Mouse (Mus musculus) brain, embryonic 18.5 days (tissue): ENCODE results near the gene Dcaf1.

ENCODE experiments used
- DNase-seq: peaks from one replicate; pipeline ENCODE4 v3.0.0-alpha.2; 2012; ENCODE audit warnings: low read depth, low spot score

Gene Dcaf1

DNA sequence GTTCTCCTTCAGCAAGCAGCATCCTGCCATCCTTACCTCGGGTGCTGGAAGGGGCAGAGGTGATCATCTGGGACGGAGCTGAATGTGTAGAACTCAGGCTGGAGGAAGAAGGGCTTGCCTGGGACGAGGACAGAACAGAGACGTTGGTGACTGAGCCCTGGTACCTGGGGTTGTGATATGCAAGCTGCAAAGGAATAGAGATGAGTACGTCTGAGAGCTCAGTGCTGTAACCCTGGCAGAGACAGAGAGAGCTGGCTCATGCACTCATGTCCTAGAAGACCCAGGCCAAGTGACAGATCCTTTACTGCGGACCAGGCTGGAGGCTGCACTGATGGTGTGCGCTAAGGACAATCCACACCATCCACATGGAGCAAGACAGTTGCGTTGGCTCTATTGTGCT is 84.9 kb downstream of the Dcaf1 start:
- DNase-seq = no peak

DNA sequence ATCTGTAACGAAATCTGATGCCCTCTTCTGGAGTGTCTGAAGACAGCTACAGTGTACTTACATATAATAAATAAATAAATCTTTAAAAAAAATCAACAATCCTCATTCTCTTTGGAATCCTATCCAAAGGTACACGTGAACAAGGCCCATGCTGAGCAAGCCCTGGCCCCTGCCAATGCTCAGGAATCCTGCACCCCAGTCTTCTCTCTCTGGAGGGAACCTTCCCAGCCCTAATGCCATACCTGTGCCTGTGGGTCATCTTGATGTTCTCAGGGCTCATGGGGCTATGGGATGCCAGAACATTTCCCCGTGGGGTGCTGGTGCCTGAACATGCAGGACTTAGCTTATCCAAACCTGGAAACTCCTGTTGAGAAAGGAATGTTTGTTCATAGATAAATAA is 86.5 kb downstream of the Dcaf1 start:
- DNase-seq = no peak

DNA sequence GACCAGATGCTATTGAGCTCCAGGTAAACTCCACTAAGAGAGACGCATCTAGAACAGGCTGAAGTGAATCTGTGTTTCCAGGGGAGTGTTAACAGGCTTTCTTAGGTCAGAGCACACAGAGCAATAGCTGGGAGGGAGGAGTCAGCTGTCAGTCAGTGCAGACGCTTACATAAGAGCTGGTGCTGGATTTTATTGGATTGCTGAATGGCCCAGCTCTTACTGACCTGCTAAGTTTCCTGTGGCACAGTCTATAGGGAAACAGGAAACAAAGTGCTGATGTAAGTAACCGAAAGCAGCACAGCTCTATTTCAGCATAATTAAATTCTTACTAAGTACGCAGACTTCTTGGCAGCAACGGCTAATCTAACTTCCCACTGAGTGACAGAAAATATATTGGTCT is 87.0 kb downstream of the Dcaf1 start:
- DNase-seq = no peak

DNA sequence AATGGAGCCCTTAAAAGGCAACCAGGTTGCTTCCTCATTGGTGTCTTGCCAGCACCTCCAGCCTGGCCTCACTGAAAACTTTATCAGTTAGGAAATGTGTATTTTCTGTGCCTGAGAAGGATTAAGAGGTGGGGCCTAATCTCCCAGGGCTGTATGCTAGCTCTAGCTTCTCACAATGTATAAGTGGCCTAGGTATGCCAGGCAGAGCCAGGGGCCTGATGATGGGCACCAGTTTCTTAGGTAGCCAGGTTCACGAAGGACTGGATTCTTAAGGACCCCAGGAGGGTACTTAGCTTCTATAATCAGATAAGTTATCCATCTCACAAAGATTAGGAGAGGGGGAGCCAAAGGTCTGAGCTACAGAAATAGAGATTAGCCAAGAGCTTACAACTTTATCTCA is 90.0 kb downstream of the Dcaf1 start:
- DNase-seq = no peak

DNA sequence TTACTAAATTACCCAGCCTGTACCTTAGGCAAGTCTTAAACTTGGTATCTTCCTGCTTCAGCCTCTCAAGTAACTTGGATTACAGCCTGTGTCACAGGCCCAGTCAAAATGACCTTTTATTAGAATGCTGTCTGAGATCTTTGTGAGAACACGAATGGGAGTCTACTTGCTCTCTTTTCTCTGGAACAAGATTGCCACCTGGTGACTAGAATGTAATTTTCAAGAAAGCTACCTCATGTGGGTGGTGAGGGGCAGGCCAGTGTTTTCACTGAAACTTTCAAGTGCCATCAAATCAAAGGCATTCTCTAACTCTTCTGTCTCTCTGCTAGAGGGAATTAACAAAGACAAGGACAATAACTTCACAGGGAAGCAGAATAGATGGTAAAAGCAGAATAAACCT is 92.1 kb downstream of the Dcaf1 start:
- DNase-seq = no peak

DNA sequence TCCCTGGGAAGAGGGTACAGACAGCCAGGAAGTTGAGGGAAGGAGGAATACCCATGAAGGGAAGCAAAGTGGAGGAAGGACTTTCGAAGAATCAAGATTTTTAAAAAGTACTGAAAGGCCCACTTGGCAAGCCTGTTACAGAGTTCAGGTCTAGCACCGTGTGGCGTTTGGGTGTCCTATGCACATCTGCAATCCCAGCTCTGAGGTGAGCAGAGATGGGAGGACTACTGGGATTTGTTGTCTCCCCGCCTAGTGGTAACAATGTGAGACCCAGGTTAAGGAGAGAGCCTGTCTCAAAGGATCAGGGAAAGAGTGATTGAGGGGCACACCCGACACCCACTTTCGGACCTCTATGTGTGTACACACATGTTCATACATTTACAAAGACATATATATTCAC is 93.2 kb downstream of the Dcaf1 start:
- DNase-seq = no peak
